Mouse (Mus musculus) ES-Bruce4 (cell line): ENCODE measurements around the gene Abcc4.

ENCODE experiments used
- CTCF ChIP-seq: IDR thresholded peaks from one replicate; pipeline ENCODE4 v1.8.1; 2011; ENCODE audit warnings: low read depth, low read length
- EP300 ChIP-seq: IDR thresholded peaks from 2 replicates; pipeline ENCODE4 v1.6.1; 2011; ENCODE audit warnings: low read depth, low read length; ENCODE audit not compliant: insufficient read depth
- POLR2A ChIP-seq: IDR thresholded peaks from one replicate; pipeline ENCODE4 v1.8.1; 2011; ENCODE audit warnings: low read length; ENCODE audit not compliant: insufficient read depth

DNA sequence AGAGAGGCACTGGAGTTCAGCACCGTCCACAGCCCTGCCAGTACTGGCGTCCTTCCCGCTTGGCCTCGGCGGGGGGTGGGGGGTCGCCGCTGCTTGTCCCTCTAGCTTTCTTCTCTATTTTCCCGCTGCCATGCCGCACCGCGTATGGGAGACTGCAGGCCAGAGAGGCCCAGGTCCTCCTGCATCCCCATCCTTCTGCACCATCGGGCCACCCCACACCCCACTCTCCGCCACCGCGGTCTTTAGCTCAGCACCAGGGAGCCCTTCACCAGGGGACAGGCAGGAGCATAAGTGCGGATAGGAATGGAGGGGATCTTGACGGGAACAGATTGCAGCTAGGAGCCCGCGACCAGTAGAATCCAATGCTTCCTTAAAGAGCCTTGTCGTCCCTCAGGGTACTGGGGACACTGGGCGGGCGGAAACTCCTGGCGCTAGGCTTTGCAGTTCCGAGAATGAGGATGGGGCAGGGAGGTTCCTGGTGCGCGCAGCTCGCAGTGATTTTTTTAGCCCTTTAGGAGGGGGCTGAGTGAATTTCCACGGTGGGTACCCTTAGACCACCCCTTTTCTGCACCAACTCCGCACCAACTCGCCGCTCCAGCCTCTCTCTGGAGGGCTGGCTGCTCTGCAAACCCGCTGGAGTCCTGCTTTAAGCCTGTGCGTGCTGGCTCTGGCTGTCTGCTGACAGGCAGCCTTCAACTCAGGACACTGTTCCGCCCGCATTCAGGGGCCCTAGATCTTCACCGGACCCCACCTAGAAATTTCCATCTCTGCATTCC, 268.7 kb downstream of the Abcc4 start:
- TF ChIP-seq POLR2A = no peak
- TF ChIP-seq EP300 = no peak
- no peak for TF ChIP-seq CTCF
